Mouse (Mus musculus) liver, embryonic 12.5 days (tissue): ENCODE data around the gene Gm28729. TPM values are rescaled to one million over a fixed set of nuclear protein-coding genes. Genes with fewer than 3 reads are reported as not detected.
A peak's percentile ranks its signal among the peaks of the same experiment; 100 is the strongest.
"Not testable (repeated sequence)": the region's sequence is repeated elsewhere in the genome, so short reads cannot be mapped to it uniquely, and the experiment has no call there.

Experiments
- ATAC-seq: fragments of 200-750 bp; cut with Nextera tagmentation; 2 replicates; pipeline ENCODE4 v1.8.0; 2017; ENCODE audit warnings: moderate number of reproducible peaks, mild to moderate bottlenecking, moderate library complexity
- H3K27ac ChIP-seq: fragments of 300-500 bp; sonication (generic); 2 replicates; pipeline ENCODE4 v1.5.1; 2016; ENCODE audit warnings: mild to moderate bottlenecking
- H3K27me3 ChIP-seq: fragments of 300-500 bp; sonication (generic); replicated peaks from 2 replicates; pipeline ENCODE4 v1.6.1; 2016; ENCODE audit warnings: mild to moderate bottlenecking, moderate library complexity
- H3K36me3 ChIP-seq: fragments of 300-500 bp; sonication (generic); 2 replicates; pipeline ENCODE4 v1.6.1; 2016; ENCODE audit warnings: mild to moderate bottlenecking, moderate library complexity
- H3K4me1 ChIP-seq: fragments of 300-500 bp; sonication (generic); 2 replicates; pipeline ENCODE4 v1.6.1; 2016
- H3K4me2 ChIP-seq: fragments of 300-500 bp; sonication (generic); 2 replicates; pipeline ENCODE4 v1.6.1; 2016; ENCODE audit warnings: mild to moderate bottlenecking, moderate library complexity
- H3K4me3 ChIP-seq: fragments of 300-500 bp; sonication (generic); 2 replicates; pipeline ENCODE4 v1.5.1; 2016; ENCODE audit warnings: mild to moderate bottlenecking, moderate library complexity
- H3K9ac ChIP-seq: fragments of 300-500 bp; sonication (generic); 2 replicates; pipeline ENCODE4 v1.6.1; 2016; ENCODE audit warnings: mild to moderate bottlenecking, moderate library complexity
- H3K9me3 ChIP-seq: fragments of 300-500 bp; sonication (generic); replicated peaks from 2 replicates; pipeline ENCODE4 v1.6.1; 2016; ENCODE audit warnings: mild to moderate bottlenecking, moderate library complexity
- WGBS: fragments of 180-500 bp; shearing (Covaris S2); methylation state at CpG from one replicate; pipeline ENCODE4 v1.1.7; 2016; ENCODE audit not compliant: insufficient replicate concordance; 5-methylcytosine and 5-hydroxymethylcytosine counted together
- polyA plus RNA-seq: library from polyadenylated mRNA; unstranded; fragments of >200 nt; fragmentation: Nextera tagmentation; extraction: Ambion mirVana; gene quantifications from 2 replicates; pipeline ENCODE4 v1.2.1, GENCODE M21; 2016

The Gm28729 gene
- polyA plus RNA-seq, 1 experiment from 2014 or later, result not detected

DNA sequence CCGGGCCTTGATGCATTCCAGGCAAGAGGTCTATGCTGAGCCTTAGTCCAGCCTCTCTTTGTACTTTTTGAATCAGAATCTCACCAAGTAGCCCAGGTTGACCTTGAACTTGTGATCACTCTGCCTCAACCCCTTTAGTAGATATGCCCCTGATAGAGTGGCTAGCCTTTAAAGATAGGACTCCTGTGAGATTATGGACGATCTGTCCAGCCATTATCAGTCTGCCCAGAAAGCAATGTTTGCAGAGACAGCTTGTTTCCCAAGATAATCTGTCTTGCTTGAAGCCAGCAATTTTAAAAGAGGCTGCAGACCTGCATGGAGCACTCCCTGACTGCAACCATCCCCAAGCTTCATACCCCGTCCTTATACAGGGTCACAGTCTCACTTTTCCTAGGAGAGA is 42.0 kb downstream of the Gm28729 start:
- no peak for ATAC-seq
- no peaks in the 10 kb centered on the region for H3K9me3 ChIP-seq
- H3K4me1 ChIP-seq, result peaks cover 13% of the 10 kb centered on the region
- H3K36me3 ChIP-seq, result no peaks in the 10 kb centered on the region
- H3K27me3 ChIP-seq, result no peaks in the 10 kb centered on the region
- H3K9ac ChIP-seq, result no peak overlapping the region
- no peak overlapping the region for H3K27ac ChIP-seq
- 33% methylated on average over 3 of the region's 3 CpGs for WGBS
- no peak overlapping the region for H3K4me2 ChIP-seq
- H3K4me3 ChIP-seq, result no peak overlapping the region

GRCm38 (mm10) chr9:96478071-96478888 is 46.8 kb downstream of the Gm28729 start, which contains the start of gene Rnf7:
TSS of gene Rnf7 (minus strand) at chr9:96478675.
- Histone ChIP-seq H3K36me3 (peaks cover 13% of the 10 kb centered on the region), H3K9me3 (no peaks in the 10 kb centered on the region), H3K27ac (peak within 1 kb of the TSS; percentile 76), H3K27me3 (no peaks in the 10 kb centered on the region), H3K4me3 (peak within 1 kb of the TSS; percentile 80), H3K9ac (peak within 1 kb of the TSS; percentile 83), H3K4me2 (peak within 1 kb of the TSS; percentile 79), H3K4me1 (peaks cover 24% of the 10 kb centered on the region)
- ATAC-seq, result peak; percentile 96
- WGBS, result under 1% methylated on average over 74 of the region's 74 CpGs

GRCm38 (mm10) chr9:96472356-96472755 is 52.7 kb downstream of the Gm28729 start:
- H3K4me2 ChIP-seq, result no peak overlapping the region
- peaks cover 46% of the 10 kb centered on the region for H3K36me3 ChIP-seq
- WGBS, result 85% methylated on average over 3 of the region's 3 CpGs
- no peaks in the 10 kb centered on the region for H3K9me3 ChIP-seq
- ATAC-seq, result no peak
- H3K27ac ChIP-seq, result no peak overlapping the region
- no peaks in the 10 kb centered on the region for H3K27me3 ChIP-seq
- H3K4me1 ChIP-seq, result peaks cover 13% of the 10 kb centered on the region
- H3K4me3 ChIP-seq, result no peak overlapping the region
- H3K9ac ChIP-seq, result no peak overlapping the region

GRCm38 (mm10) chr9:96471681-96472080 is 53.4 kb downstream of the Gm28729 start:
- H3K27me3 ChIP-seq, H3K9me3 ChIP-seq, H3K4me3 ChIP-seq, ATAC-seq, H3K4me2 ChIP-seq, H3K9ac ChIP-seq, H3K27ac ChIP-seq, H3K4me1 ChIP-seq: not testable (repeated sequence)
- WGBS, result 87% methylated on average over 4 of the region's 4 CpGs
- peaks cover 53% of the 10 kb centered on the region for H3K36me3 ChIP-seq

- H3K27ac ChIP-seq, result no peak overlapping the region
- H3K4me2 ChIP-seq, result no peak overlapping the region
- 76% methylated on average over 8 of the region's 8 CpGs for WGBS
- H3K36me3 ChIP-seq, result peaks cover 54% of the 10 kb centered on the region
- no peak for ATAC-seq
- H3K9ac ChIP-seq, result no peak overlapping the region
- no peak overlapping the region for H3K4me3 ChIP-seq
- H3K9me3 ChIP-seq, result no peaks in the 10 kb centered on the region
- H3K4me1 ChIP-seq, result no peaks in the 10 kb centered on the region
- no peaks in the 10 kb centered on the region for H3K27me3 ChIP-seq
These were observed 54.6 kb downstream of the Gm28729 start for GRCm38 (mm10) chr9:96470266-96470974.

DNA sequence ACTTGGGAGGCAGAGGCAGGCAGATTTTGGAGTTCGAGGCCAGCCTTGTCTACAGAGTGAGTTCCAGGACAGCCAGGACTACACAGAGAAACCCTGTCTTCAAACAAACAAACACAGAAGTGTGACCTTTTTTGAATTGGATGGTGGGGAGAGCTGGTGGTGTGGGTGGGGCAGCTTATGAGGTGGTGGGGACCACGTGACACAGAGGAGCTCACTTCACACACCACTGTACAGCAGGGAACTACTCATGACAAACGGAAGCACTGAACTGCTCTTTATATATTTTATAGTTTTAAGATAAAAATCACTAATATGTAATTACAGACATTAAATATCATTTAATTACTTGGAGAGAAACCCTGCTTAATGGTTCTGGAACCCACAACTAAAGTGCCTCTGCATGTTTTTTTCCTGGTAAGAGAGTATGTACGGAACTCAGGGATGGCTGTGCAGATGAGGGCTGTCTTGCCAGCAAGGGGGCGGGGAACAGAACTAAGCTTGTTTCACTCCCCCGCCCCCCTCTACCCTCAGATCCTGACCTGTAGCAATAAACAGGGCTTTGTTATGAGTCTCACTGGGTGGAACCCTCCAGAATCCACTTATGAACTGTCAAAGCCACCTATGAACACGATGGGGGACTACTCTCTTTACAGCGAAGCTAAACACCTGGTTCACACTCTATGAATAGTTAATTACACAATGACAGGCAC is 55.4 kb downstream of the Gm28729 start:
- no peak overlapping the region for H3K9ac ChIP-seq
- 79% methylated on average over 8 of the region's 8 CpGs for WGBS
- ATAC-seq, result no peak

GRCm38 (mm10) chr9:96463708-96464107 is 61.4 kb downstream of the Gm28729 start:
- ATAC-seq, result no peak
- WGBS, result 78% methylated on average over 10 of the region's 10 CpGs

More for the DNA sequence above, 55.4 kb downstream of the Gm28729 start:
- Histone ChIP-seq H3K4me2 (no peak overlapping the region), H3K4me3 (no peak overlapping the region), H3K9me3 (no peaks in the 10 kb centered on the region), H3K4me1 (no peaks in the 10 kb centered on the region), H3K36me3 (peaks cover 50% of the 10 kb centered on the region), H3K27me3 (no peaks in the 10 kb centered on the region), H3K27ac (no peak overlapping the region)

GRCm38 (mm10) chr9:96461607-96462006 is 63.5 kb downstream of the Gm28729 start:
- H3K4me2 ChIP-seq, result no peak overlapping the region
- 53% methylated on average over 1 of the region's 1 CpGs for WGBS
- no peak for ATAC-seq

More at GRCm38 (mm10) chr9:96463708-96464107, 61.4 kb downstream of the Gm28729 start:
- Histone ChIP-seq H3K27ac (no peak overlapping the region), H3K9ac (no peak overlapping the region), H3K4me2 (no peak overlapping the region), H3K4me3 (no peak overlapping the region), H3K27me3 (no peaks in the 10 kb centered on the region), H3K36me3 (peaks cover 28% of the 10 kb centered on the region), H3K4me1 (no peaks in the 10 kb centered on the region), H3K9me3 (peaks cover 12% of the 10 kb centered on the region)

GRCm38 (mm10) chr9:96460117-96460865 is 64.8 kb downstream of the Gm28729 start:
- Histone ChIP-seq H3K4me3 (no peak overlapping the region), H3K27ac (no peak overlapping the region), H3K4me1 (no peaks in the 10 kb centered on the region), H3K4me2 (no peak overlapping the region), H3K27me3 (0 out of 2 replicates have a peak, but pooled peaks cover 4% of the 10 kb centered on the region), H3K36me3 (peaks cover 13% of the 10 kb centered on the region), H3K9me3 (peaks cover 12% of the 10 kb centered on the region), H3K9ac (no peak overlapping the region)
- 79% methylated on average over 10 of the region's 10 CpGs for WGBS
- no peak for ATAC-seq

More at GRCm38 (mm10) chr9:96461607-96462006, 63.5 kb downstream of the Gm28729 start:
- no peak overlapping the region for H3K4me3 ChIP-seq
- peaks cover 12% of the 10 kb centered on the region for H3K9me3 ChIP-seq
- no peak overlapping the region for H3K9ac ChIP-seq
- no peaks in the 10 kb centered on the region for H3K27me3 ChIP-seq
- no peaks in the 10 kb centered on the region for H3K4me1 ChIP-seq
- peaks cover 13% of the 10 kb centered on the region for H3K36me3 ChIP-seq
- no peak overlapping the region for H3K27ac ChIP-seq

GRCm38 (mm10) chr9:96455618-96456017 is 69.4 kb downstream of the Gm28729 start:
- Histone ChIP-seq H3K4me3 (no peak overlapping the region), H3K27ac (no peak overlapping the region), H3K4me2 (no peak overlapping the region), H3K9ac (no peak overlapping the region), H3K36me3 (no peaks in the 10 kb centered on the region), H3K27me3 (0 out of 2 replicates have a peak, but pooled peaks cover 4% of the 10 kb centered on the region), H3K9me3 (no peaks in the 10 kb centered on the region), H3K4me1 (no peaks in the 10 kb centered on the region)
- 71% methylated on average over 8 of the region's 8 CpGs for WGBS
- ATAC-seq, result no peak

DNA sequence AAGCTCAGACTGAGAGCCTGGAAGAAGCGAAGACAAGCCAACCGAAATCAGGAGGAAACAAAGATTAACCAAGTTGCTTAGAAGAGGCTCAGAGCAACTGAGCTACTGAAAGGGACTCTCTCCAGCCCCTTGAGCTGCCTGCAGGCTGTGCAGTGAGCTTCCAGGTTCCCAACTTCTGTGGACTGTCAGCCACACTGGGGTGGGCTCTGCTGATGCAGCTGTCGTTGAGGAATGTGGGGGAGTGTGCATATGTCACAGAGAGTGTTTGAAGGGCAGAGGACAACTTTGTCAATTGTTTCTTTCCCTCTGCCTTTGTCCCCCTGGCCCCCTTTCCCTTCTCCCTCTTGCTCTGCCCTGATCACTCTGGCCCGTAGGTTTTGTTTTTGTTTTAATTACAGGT is 72.1 kb downstream of the Gm28729 start:
- H3K27me3 ChIP-seq, result 0 out of 2 replicates have a peak, but pooled peaks cover 4% of the 10 kb centered on the region
- no peak overlapping the region for H3K4me2 ChIP-seq
- no peaks in the 10 kb centered on the region for H3K4me1 ChIP-seq
- no peaks in the 10 kb centered on the region for H3K36me3 ChIP-seq
- no peaks in the 10 kb centered on the region for H3K9me3 ChIP-seq
- no peak for ATAC-seq
- no peak overlapping the region for H3K4me3 ChIP-seq
- 70% methylated on average over 4 of the region's 4 CpGs for WGBS
- no peak overlapping the region for H3K9ac ChIP-seq
- no peak overlapping the region for H3K27ac ChIP-seq
